In genomic region chr10:116113867-116114474, GRCm38 (mm10) we compare ENCODE assay signal across 22 mouse cellular contexts. TPM values are rescaled to one million over a fixed set of nuclear protein-coding genes. Genes with fewer than 3 reads are reported as not detected.
"Had no signal": no experiment of that assay in that cellular context is flagged by ENCODE, and none has a peak within 500 bp of the region (broad histone marks: within the 10 kb centered on the region; RNA-seq: fewer than 3 reads in every experiment).

Gene 4933416C03Rik (minus strand): TSS chr10:116113917.

- H3K4me3 ChIP-seq: limb, embryonic 12.5 days; liver, embryonic 13.5 days; lung, embryonic 15.5 days; midbrain, embryonic 13.5 days had no signal

- H3K9ac ChIP-seq: limb, embryonic 12.5 days; liver, embryonic 13.5 days; liver, postnatal 0 days; lung, embryonic 15.5 days; midbrain, embryonic 13.5 days had no signal

- H3K36me3 ChIP-seq: limb, embryonic 12.5 days; liver, embryonic 13.5 days; lung, embryonic 15.5 days; midbrain, embryonic 13.5 days had no signal

- H3K27me3 ChIP-seq: limb, embryonic 12.5 days; liver, embryonic 13.5 days; lung, embryonic 15.5 days; midbrain, embryonic 13.5 days had no signal

- ATAC-seq: intestine, embryonic 16.5 days; liver, postnatal 0 days; midbrain, embryonic 13.5 days had no signal

- H3K9me3 ChIP-seq: lung, embryonic 15.5 days; midbrain, embryonic 13.5 days had no signal

- H3K4me2 ChIP-seq: limb, embryonic 12.5 days; liver, embryonic 13.5 days; lung, embryonic 15.5 days; midbrain, embryonic 13.5 days had no signal

- H3K4me1 ChIP-seq: limb, embryonic 12.5 days; liver, embryonic 13.5 days; lung, embryonic 15.5 days; midbrain, embryonic 13.5 days had no signal

- H3K27ac ChIP-seq: limb, embryonic 12.5 days; liver, embryonic 13.5 days; lung, embryonic 15.5 days; macrophage; midbrain, embryonic 13.5 days had no signal

- DNase-seq: kidney, adult 2 months; kidney, postnatal 36 days; layer of hippocampus, adult 9-11 months; layer of hippocampus, postnatal 36 days; liver; liver, embryonic 13.5 days; liver, postnatal 0 days; lung, postnatal 14 days; right cerebral cortex, postnatal 4 days; thymus, postnatal 36 days had no signal

RNA-seq across cellular contexts. Expression of gene 4933416C03Rik, which starts in this region (rescaled TPM):
- total RNA-seq: layer of hippocampus, adult 18-20 months; layer of hippocampus, postnatal 36 days; left cerebral cortex, postnatal 36 days; midbrain, postnatal 0 days had no signal
- polyA plus RNA-seq: intestine, embryonic 16.5 days; kidney, adult 2 months; kidney, embryonic 16.5 days; limb, embryonic 12.5 days; liver, embryonic 13.5 days; liver, postnatal 0 days; lung, embryonic 15.5 days; macrophage; midbrain, embryonic 13.5 days; midbrain, postnatal 0 days; spleen, adult 2 months; stomach, embryonic 16.5 days; thymus, postnatal 0 days had no signal
